Mouse (Mus musculus): Measurements from ENCODE around the gene Mafb.

Gene Mafb

GRCm38 (mm10) chr2:160327716-160328115 is 39.1 kb downstream of the Mafb start:
- DNase-seq (ENCODE audit: extremely low spot score, low spot score): no peak

DNA sequence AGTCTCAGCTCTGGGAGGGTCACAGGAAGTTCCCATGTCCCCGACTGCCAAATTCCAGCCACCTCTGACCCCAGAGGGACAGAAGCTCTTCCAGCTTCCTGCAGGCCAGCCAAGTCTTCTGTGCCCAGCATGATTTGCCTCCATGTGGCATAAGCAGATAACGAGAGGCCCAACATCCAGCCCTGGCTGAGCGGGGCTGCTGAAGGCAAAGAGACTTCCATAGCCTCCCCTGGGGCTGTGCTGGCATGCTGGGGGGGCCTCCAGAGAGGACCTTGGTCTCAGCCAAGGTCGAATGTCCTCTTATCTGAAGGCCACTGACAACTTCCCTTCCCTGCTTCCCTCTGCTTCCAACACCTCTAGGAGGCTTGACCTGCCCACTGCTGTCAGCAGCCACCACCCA is 39.7 kb downstream of the Mafb start:
- no peak for DNase-seq (ENCODE audit: extremely low spot score, low spot score)

GRCm38 (mm10) chr2:160325105-160325644 is 41.7 kb downstream of the Mafb start:
- no peak for DNase-seq (ENCODE audit: extremely low spot score, low spot score)

DNA sequence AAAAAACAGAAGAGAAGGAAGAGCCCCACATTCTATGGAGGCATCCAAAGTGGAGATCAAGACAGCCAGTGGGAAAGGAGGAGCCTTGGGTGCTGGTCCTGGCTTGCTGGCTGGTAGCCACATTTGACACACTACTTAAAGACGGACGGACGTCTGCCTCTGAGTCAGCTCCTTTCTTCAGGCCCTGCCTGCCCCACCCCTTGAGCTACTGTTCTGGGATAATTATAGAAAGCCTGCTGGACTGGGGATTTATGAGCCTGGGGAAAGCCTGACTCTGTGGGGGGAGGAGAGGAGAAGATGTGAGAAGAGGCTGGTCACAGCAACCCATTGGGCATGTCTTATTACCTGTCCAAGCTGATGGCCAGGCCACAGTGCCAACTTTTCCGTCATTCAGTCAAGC is 45.0 kb downstream of the Mafb start:
- no peak for DNase-seq (ENCODE audit: extremely low spot score, low spot score)

- DNase-seq (ENCODE audit: extremely low spot score, low spot score): no peak
These were observed 48.6 kb downstream of the Mafb start for GRCm38 (mm10) chr2:160318255-160318654.

Data from neural tube, embryonic 10.5 days (tissue).